Mouse (Mus musculus) heart, adult 9 months (tissue): ENCODE results near the gene Cnppd1.
A peak's percentile ranks its signal among the peaks of the same experiment; 100 is the strongest.

Experiments
- DNase-seq, 2 experiments: peaks; one replicate each; pipeline ENCODE4 v3.0.0; 2022; ENCODE audit warnings: low spot score in 2 of 2

Cnppd1 gene

DNA sequence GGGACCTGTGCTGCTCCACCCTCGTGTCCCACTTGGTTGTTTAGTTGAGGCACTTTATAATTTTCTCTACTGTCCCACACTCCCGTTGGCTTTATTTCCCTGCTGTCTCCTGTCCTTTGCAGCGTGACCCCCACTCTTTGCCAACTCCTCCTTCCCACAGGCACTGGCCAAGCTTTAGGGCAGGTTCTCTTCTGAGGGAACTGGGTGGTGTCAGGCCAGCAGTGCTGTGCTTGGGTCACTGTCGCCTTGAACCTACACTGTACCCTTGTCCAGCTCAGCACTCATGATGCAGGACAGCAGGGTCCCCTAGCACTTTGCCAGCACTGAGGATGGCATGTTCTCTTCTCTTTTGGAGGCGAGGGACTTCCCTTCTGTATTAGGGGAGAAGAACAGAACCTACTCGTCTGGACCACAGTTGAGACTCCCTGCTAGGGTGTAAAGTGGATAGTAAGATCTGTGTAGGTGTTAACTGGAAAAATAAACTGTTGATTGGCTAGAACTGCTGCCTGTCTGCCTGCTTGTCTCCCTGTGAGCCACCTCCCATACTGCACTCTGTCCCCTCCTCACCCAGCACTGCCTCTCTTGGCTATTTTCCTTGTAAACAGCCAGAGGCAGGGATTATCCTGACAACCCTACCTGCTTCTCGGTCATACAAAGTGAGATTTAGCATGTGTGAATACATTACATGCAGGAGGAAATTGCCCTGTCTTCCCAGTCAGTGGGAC is 5.1 kb upstream of the Cnppd1 start:
- DNase-seq = no peak

DNA sequence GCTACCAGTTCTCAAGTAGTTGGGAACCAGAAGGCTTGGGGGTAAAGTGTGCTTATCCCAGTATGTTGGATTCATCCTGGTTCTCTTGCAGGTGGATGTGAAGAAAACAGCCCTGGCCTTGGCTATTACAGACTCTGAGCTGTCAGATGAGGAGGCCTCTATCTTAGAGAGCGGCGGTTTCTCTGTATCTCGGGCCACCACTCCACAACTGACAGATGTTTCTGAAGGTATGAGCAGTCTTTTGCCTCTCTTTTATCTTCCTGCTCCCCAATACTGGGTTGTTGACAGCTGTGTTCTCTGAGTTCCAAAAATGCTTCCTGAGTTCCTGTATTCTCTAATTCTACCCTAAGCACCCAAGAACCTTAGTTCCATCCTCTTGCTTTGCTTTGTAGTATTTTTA is 3.1 kb upstream of the Cnppd1 start:
- no peak for DNase-seq

DNA sequence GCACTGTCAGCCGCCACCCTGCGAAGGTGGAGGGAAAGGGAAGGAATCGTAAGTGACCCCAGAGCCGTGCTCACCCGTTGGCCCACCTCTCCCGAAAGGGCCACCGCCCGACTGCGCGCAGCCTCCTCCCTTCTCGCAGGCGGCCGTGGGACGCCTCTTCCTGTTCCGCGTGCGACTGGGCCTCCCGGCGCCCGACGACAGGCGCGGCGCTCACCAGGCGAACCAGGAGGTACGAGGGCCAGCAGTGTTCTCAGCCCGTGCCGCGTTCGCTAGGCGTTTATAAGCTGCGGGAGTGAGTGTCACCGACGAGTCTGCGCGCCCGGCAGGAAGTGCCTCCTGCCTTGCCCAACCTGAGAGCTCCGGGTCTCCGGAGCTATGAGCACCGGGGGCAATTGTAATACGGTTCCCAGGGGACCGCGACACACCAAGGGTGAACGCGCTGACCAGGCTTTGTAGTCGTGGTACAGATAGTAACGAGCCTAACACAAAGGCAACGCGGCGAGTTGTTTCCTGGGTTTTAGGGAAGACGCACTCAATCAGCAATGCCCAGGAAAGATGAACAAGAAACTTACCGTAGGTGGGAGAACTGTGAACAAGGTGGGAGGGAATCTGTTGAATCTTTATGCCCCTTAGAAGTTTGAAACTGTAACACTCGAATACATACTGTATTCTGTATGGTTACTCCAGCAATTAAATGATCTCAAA is 873 bp downstream of the Cnppd1 start:
- DNase-seq = peak; percentile 79

DNA sequence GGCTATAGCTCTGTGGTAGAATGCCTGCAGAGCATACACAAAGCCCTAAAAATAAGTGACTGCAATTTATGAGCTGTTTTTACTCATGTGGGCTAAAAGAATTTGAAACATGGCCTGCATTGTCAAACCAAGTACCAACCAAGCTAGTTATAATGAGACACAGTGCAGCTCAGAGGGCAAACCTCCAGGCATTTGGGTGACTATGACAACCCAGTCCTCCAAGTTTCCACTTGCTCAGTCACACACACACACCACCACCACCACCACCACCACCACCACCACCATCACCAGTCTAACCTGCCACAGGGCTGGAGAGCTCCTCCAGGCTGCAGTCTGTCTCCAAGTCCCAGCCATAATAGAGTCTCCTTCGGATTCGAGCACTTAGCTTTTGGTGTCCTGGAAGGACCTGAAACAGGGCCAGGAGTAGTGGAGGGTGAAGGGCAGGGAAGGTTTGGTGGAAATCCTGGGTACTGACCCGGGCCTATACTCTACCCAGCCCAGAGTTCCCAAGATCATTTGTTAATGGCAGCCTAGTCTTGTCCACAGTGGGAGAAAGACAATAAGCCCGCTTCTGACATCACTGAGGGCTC is 1.8 kb downstream of the Cnppd1 start:
- DNase-seq = peak in 1 of 2 experiments; percentile 24

DNA sequence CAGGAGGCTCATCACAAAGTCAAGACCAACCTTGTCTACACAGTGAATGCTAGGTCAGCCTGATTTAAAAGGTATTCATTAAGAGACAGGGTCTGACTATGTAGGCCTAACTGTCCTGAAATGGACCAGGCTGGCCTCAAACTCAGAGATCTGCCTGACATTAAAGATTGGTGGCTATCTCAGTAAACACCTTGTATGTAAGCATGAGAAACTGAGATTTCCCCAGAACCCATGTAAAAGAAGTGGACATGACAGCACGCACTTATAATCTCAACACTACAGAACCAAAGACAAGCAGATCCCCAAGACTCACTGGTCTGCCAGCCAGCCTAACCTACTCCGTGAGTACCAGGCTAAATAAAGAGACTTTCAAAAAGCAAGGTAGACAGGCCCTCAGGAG is 4.1 kb downstream of the Cnppd1 start:
- no peak for DNase-seq

DNA sequence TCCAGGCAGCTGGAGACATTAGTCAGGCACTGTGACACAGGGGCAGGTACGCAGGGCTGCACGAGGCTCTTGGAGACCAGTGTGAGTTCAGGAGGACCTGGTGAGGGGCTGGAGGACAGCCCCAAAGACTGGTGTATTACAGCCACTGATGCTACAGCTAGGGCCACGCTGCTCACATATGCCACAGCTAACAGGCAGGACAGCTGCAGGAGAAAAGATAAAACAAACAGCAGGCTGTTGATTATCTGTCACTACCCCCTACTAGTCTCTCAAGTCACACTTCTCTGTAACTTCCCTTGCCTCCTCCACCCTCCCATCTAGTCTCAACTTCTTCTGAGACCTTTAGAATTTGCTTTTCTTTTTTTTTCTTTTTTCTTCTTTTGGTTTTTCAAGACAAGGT is 5.8 kb downstream of the Cnppd1 start:
- no peak for DNase-seq

DNA sequence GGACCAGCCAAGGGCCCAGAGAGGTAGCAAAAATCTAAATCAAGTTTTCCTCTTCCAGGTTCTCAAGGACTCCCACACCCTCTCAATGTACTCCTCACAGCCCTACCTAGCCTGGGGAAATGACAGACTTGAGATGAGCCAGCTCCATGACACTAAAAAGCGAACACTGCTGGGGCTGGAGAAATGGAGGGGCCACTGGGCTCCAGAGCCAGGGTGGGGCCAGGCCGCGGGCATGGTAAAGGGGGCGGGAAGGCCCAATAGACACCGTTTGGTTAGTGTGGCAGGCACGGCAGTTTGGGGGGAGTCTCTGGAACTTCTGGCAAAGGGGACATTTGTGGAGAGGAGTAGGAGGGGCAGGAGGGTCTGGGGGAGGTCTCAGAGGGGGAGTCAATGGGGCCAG is 6.2 kb downstream of the Cnppd1 start:
- DNase-seq = no peak

DNA sequence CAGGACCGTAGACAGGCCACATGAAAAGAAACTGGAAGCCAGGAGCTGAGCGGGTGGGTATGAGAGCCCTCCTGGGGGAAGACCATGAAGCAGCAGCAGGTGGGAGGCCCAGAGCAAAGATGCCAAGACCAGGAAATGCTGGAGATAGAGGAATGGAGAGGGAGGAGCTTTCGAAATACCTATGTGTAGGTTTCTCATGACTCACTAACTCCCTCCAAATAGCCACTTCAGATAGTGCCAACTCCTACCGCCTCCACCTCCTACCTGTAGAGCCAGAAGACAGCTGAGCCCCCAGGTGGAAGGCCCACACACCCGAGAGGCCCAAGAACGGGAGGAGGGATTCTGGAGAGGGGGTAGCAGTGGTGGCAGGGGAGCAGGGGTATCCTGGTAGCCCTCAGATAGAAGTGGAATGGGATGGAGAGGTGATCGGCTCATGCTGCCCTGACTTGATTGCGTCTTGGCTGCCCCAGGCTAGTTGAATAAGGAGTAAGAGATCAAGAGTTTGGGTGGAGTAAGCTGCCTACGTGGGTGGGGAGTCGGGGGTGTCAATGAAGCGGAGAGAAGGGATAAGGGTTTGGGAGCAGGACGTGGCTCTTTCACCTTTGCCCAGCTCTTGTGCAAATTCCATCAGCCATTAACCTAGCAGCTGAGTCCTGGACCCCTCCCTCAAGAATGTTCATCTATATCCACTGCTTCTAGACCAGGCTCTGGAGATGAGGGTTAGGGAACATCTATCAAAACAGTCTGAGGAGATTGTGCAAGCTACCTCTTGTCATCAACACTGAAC is 8.9 kb downstream of the Cnppd1 start, which contains the start of gene Slc23a3:
Gene Slc23a3, minus strand, starts transcription at position 470 of the 787 bp plus-strand sequence.
- DNase-seq = no peak

DNA sequence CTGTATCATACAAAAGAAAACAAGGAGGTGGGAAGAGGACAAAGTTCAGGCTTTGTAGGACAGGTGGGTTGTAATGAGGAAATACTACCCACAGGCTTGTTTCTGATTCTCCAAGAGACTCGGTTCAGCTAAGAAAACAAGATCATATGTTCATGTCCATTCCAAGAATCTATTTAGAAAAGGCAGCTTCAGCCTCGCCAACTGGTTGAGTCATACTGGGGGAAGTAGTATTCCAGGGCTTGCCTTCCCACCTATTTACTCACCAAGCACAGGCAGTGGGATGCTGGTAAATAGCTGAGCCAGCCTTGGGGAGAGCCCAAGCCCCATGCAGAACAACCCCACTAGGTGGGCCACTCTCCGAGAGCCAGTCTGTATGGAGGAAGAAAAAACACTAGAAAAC is 13.9 kb downstream of the Cnppd1 start:
- no peak for DNase-seq

DNA sequence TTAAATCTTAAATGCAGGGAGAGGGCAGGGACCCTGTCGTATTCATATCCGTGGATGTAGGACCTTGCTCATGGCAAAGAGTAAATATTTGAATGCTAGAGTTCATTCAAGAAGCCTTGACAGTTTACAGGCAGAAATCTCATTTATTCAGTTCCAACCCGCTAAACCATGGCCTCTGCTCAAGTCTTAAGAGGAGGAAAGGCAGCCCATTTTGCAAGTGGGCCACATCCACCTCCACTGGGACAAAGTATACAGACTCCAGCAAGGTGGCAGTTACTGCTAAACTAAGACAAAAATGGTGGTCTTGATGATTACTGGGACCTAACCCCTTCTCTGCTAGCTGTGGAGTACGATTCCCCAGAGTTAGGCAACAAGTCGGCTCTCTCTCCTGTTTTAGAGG is 17.1 kb downstream of the Cnppd1 start:
- no peak for DNase-seq

DNA sequence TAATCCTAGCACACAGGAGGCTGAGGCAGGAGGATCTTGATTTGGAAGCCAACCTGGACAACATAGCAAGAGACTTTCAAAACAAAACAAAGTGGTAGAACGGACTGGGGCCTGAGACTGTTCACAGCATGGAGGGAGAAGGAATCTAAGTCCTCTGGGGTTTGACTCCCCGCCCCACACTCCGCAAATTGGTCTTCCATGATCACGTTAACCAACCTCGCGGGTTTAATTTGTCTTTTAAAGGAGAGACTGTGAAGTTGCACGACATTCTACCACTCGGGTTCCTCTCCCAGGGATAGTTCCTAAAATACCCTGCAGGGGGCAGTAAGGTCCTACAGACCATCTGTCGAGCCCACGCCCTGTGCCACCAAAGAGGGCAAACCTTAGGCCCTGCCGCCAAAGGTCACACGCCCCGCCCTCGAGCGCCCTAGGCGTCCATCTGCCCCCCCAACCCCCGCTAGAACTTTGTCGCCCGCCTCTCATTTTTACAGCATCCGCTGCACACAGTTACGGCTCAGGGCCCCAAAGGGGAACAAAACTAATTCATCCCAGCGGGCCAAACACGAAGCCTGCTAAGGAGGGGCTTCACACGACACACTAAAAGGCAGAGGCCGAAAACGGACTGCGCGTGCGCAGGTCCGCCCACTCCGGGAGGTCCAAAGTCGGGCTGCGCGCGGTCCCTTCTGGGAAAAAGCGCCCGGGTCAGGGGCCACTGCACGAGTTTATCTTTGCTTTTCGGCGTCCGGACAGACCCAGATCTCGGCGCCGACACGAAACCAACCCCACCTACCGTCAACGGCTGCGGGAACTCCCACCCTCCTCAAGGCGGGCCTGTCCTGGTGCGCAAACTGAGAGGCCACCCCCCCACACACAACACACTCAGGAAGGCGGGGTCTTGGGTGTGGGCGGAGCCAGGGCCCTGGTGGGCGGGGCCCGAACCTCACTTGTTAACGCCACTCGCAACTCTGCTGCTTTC is 17.9 kb downstream of the Cnppd1 start, which contains the start of gene Nhej1:
Gene Nhej1, minus strand, starts transcription at position 855 of the 976 bp plus-strand sequence.
- DNase-seq = peak; percentile 91 to 95

DNA sequence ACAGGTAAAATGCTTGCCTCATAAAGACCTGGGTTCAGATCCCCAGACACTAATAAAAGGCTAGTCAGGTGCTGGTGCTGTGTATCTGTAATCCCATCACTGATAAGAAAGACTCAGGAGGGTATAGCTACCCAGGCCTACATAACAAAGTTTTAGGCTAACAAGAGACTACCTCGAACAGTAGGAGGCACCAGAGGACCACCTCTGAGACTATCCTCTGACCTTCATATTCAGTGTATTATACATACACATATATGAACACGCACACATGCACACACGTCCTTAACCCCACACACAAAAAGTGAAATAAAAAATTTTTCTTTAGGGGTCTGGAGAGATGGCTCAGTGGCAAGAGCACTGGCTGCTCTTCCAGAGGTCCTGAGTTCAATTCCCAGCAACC is 20.3 kb downstream of the Cnppd1 start:
- DNase-seq = no peak
